Mouse (Mus musculus): ENCODE results near the gene Xkr7. TPM values are rescaled to one million over a fixed set of nuclear protein-coding genes. Genes with fewer than 3 reads are reported as not detected.

Xkr7 gene
- polyA plus RNA-seq, 1 experiment from 2014 or later = not detected

DNA sequence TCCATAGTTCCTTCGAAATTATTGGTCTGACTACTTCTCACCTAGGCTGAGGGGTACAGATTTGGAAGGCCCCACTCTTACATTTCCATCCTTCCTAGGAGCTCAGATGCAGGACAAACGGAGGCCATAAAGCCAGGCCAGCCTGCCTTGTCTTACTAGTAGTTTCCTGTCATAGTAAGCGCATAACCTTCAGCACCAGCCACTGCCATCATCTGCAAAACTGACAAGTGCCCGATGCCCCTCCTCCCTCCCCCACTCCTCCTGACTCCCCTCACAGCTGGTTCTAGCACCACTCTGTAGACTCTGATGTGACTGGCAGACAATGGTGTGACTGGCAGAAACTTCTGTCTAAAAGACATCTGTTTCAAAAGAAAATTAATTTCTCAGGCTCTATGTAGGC lies 54.5 kb downstream of the Xkr7 start:
- Histone ChIP-seq H3K9ac (replicated peaks; ENCODE audit: low read depth) (no peak overlapping the region), H3K27me3 (replicated peaks; ENCODE audit: insufficient read depth, low read length) (no peaks in the 10 kb centered on the region), H3K36me3 (ENCODE audit: insufficient read depth, low read length) (no peaks in the 10 kb centered on the region), H3K4me3 (ENCODE audit: low read depth, low read length) (no peak overlapping the region), H3K4me1 (ENCODE audit: insufficient read depth, low read depth, low read length) (peaks cover 9% of the 10 kb centered on the region; the same call in 1 of the 2 replicates), H3K9me3 (ENCODE audit: low read length) (no peaks in the 10 kb centered on the region), H3K27ac (ENCODE audit: low read length) (no peak overlapping the region), H3K4me2 (replicated peaks; ENCODE audit: low read depth, low read length) (no peak overlapping the region)
- TF ChIP-seq EP300 (IDR thresholded peaks at IDR 0.05) (no peak), CTCF (IDR thresholded peaks at IDR 0.05) (no peak)
- ATAC-seq (no peak), DNase-seq (ENCODE audit: low spot score) (no peak)
- WGBS = 80% methylated on average over 4 of the region's 4 CpGs

GRCm38 (mm10) chr2:153087091-153087490 lies 55.4 kb downstream of the Xkr7 start:
- TF ChIP-seq CTCF (IDR thresholded peaks at IDR 0.05) (no peak), EP300 (IDR thresholded peaks at IDR 0.05) (no peak)
- H3K9me3 ChIP-seq (ENCODE audit: low read length) = no peaks in the 10 kb centered on the region
- H3K4me1 ChIP-seq (ENCODE audit: insufficient read depth, low read depth, low read length) = peaks cover 9% of the 10 kb centered on the region; the same call in 1 of the 2 replicates
- no peaks in the 10 kb centered on the region for H3K36me3 ChIP-seq (ENCODE audit: insufficient read depth, low read length)
- DNase-seq (ENCODE audit: low spot score) = no peak
- H3K4me3 ChIP-seq (ENCODE audit: low read depth, low read length) = no peak overlapping the region
- no peak for ATAC-seq
- no peaks in the 10 kb centered on the region for H3K27me3 ChIP-seq (replicated peaks; ENCODE audit: insufficient read depth, low read length)
- H3K9ac ChIP-seq (replicated peaks; ENCODE audit: low read depth) = no peak overlapping the region
- 89% methylated on average over 10 of the region's 10 CpGs for whole genome bisulfite sequencing
- no peak overlapping the region for H3K4me2 ChIP-seq (replicated peaks; ENCODE audit: low read depth, low read length)
- H3K27ac ChIP-seq (ENCODE audit: low read length) = no peak overlapping the region

DNA sequence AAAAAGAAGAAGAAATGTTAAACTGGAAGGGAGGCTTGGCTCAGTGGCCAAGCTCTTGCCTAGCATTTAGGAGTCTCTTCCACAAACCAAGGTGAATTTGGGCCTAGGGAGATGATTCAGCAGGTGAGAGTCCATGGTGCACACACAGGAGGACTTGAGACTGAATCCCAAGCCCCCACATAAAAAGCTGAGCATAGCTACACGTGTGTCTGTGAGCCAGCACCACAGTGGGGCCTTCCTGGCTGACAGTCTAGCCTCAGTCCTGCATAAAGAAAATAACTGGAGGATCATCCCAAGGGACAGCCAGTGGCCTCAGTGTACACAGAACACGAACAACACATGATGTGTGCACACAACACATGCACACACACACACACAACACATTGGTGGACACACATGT lies 57.7 kb downstream of the Xkr7 start:
- Histone ChIP-seq H3K4me3 (ENCODE audit: low read depth, low read length) (no peak overlapping the region), H3K9ac (replicated peaks; ENCODE audit: low read depth) (no peak overlapping the region), H3K9me3 (ENCODE audit: low read length) (no peaks in the 10 kb centered on the region), H3K27ac (ENCODE audit: low read length) (no peak overlapping the region), H3K4me1 (ENCODE audit: insufficient read depth, low read depth, low read length) (peaks cover 4% of the 10 kb centered on the region; the same call in 1 of the 2 replicates), H3K36me3 (ENCODE audit: insufficient read depth, low read length) (no peaks in the 10 kb centered on the region), H3K27me3 (replicated peaks; ENCODE audit: insufficient read depth, low read length) (no peaks in the 10 kb centered on the region), H3K4me2 (replicated peaks; ENCODE audit: low read depth, low read length) (no peak overlapping the region)
- TF ChIP-seq EP300 (IDR thresholded peaks at IDR 0.05) (no peak), CTCF (IDR thresholded peaks at IDR 0.05) (no peak)
- DNase-seq (ENCODE audit: low spot score) = no peak
- no peak for ATAC-seq
- WGBS = 51% methylated on average over 2 of the region's 2 CpGs

- peak; percentile 71 for DNase-seq (ENCODE audit: low spot score)
- Histone ChIP-seq H3K9me3 (ENCODE audit: low read length) (no peaks in the 10 kb centered on the region), H3K4me2 (replicated peaks; ENCODE audit: low read depth, low read length) (no peak overlapping the region), H3K27ac (ENCODE audit: low read length) (peak overlapping the region; percentile 45; the same call in 1 of the 2 replicates), H3K4me3 (ENCODE audit: low read depth, low read length) (no peak overlapping the region), H3K27me3 (replicated peaks; ENCODE audit: insufficient read depth, low read length) (no peaks in the 10 kb centered on the region), H3K36me3 (ENCODE audit: insufficient read depth, low read length) (no peaks in the 10 kb centered on the region), H3K4me1 (ENCODE audit: insufficient read depth, low read depth, low read length) (0 out of 2 replicates have a peak, but pooled peaks cover 2% of the 10 kb centered on the region), H3K9ac (replicated peaks; ENCODE audit: low read depth) (no peak overlapping the region)
- TF ChIP-seq EP300 (IDR thresholded peaks at IDR 0.05) (no peak), CTCF (IDR thresholded peaks at IDR 0.05) (no peak)
- peak; percentile 83 for ATAC-seq
- WGBS = 27% methylated on average over 10 of the region's 10 CpGs
These were observed 59.0 kb downstream of the Xkr7 start for GRCm38 (mm10) chr2:153090551-153091165.

Other genes with a start within 250 kb of the Xkr7 start
- 100 and 103 TPM in 2 replicates for gene Bcl2l1, start 200.1 kb upstream of the Xkr7 start, polyA plus RNA-seq (2015; fragmentation: Nextera tagmentation; extraction: Ambion mirVana)
- 3.1 and 5.7 TPM in 2 replicates for gene Tpx2, start 183.9 kb upstream of the Xkr7 start, polyA plus RNA-seq (2015; fragmentation: Nextera tagmentation; extraction: Ambion mirVana)
- 0.04 TPM in 1 of 2 replicates, not detected in the other for gene Mylk2, start 120.5 kb upstream of the Xkr7 start, polyA plus RNA-seq (2015; fragmentation: Nextera tagmentation; extraction: Ambion mirVana)
- 11.0 and 13.2 TPM in 2 replicates for gene Foxs1, start 98.6 kb upstream of the Xkr7 start, polyA plus RNA-seq (2015; fragmentation: Nextera tagmentation; extraction: Ambion mirVana)
- not detected in 2 replicates for gene Dusp15, start 80.2 kb upstream of the Xkr7 start, polyA plus RNA-seq (2015; fragmentation: Nextera tagmentation; extraction: Ambion mirVana)
- gene Ttll9, start 69.4 kb upstream of the Xkr7 start, polyA plus RNA-seq (2015; fragmentation: Nextera tagmentation; extraction: Ambion mirVana) = 1.1 and 1.8 TPM in 2 replicates
- 76.6 and 97.2 TPM in 2 replicates for gene Pdrg1, start 16.4 kb upstream of the Xkr7 start, polyA plus RNA-seq (2015; fragmentation: Nextera tagmentation; extraction: Ambion mirVana)
- 10.7 and 11.1 TPM in 2 replicates for gene Ccm2l, start 34.1 kb downstream of the Xkr7 start, polyA plus RNA-seq (2015; fragmentation: Nextera tagmentation; extraction: Ambion mirVana)
- 37.1 and 59.4 TPM in 2 replicates for gene Hck, start 76.6 kb downstream of the Xkr7 start, polyA plus RNA-seq (2015; fragmentation: Nextera tagmentation; extraction: Ambion mirVana)
- 39.7 and 44.5 TPM in 2 replicates for gene Tm9sf4, start 129.5 kb downstream of the Xkr7 start, polyA plus RNA-seq (2015; fragmentation: Nextera tagmentation; extraction: Ambion mirVana)
- gene Tspyl3, start 193.6 kb downstream of the Xkr7 start, polyA plus RNA-seq (2015; fragmentation: Nextera tagmentation; extraction: Ambion mirVana) = 4.7 and 5.5 TPM in 2 replicates
- 6.8 and 7.1 TPM in 2 replicates for gene Plagl2, start 209.6 kb downstream of the Xkr7 start, polyA plus RNA-seq (2015; fragmentation: Nextera tagmentation; extraction: Ambion mirVana)
- 2.8 and 3.1 TPM in 2 replicates for gene Pofut1, start 209.7 kb downstream of the Xkr7 start, polyA plus RNA-seq (2015; fragmentation: Nextera tagmentation; extraction: Ambion mirVana)